Mouse (Mus musculus): Measurements from ENCODE around the gene Plekhh1. TPM values are rescaled to one million over a fixed set of nuclear protein-coding genes. Genes with fewer than 3 reads are reported as not detected.

Gene Plekhh1
- total RNA-seq (2014; rRNA removed) (0.09 and 0.13 TPM in 2 replicates), polyA plus RNA-seq (2012; rRNA removed) (0.16 and 0.27 TPM in 2 replicates)

DNA sequence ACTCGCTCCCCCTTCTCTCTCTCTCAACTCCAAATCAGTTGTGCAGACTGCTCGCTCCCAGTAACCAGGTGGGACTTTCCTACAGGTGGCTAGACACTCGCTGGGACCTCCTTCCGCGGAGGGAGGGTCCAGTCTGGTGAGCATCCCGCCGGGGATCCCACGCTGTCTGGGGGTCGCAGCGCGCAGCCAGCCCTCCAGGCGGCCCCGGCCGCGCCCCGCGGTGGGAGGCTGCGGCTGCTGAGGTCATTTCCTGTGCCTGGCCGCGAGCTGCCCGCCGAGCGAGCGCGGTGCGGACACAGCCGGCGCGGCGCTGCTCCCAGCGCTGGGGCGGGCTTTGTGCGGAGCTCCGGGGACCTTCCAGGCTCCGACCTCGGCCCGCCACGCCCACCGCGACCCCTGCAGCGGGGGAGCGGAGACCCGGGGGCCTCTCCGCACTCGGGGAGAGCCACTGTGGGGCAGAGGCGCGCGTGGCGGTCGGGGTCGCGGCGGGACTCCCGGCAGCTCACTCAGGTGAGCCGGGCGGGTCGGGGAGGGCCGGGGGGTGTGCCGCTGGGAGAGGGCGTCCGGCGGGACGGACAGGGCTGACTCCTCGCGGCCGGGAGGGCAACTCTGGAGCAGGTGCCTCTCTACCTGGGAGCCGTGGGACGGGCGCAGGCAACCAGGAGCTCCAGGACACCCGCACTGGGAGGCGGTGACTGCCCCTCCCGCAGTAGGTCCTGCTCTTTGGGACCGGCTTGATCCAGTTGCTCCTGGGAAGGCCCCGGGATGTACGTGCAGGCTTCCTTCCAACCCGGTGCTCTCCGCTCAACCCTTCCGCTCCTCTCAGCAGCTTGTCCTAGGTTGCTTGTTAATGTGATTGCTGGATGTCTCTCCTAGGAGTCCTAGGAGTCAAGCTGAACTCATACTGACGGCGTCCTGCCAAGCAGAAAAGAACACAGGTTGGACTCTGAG, at the start of gene Plekhh1:
Gene Plekhh1, plus strand, starts transcription at position 253 of the 951 bp plus-strand sequence.
- WGBS = 2% methylated on average over 70 of the region's 80 CpGs
- DNase-seq (ENCODE audit: extremely low read depth, low read depth, low spot score) = no peak
- no peak within 1 kb of the TSS for H3K27ac ChIP-seq (replicated peaks; ENCODE audit: insufficient read depth, low read depth, low read length)

DNA sequence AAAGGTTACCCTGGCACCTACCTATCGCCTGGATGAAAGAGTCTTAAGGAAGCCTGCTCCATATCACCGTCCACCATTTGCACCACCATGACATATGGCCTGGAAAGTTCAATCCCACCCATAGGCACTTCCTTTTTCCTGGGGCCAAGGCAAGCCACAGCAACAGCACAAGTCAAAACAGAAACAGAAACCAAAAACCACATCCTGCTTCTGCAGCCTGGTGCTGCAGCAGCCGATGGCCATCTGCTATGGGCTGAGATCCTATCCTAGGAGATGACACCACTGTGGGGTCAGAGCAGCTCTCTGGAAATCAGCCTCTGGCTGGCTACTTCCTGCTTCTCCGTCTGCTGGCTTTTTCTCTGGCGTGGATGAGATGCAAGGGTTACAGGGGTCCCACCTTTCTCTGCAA, 48.3 kb upstream of the Plekhh1 start:
- Histone ChIP-seq H3K36me3 (ENCODE audit: control insufficient read depth, insufficient read depth, low read length) (no peaks in the 10 kb centered on the region), H3K27me3 (ENCODE audit: control insufficient read depth, insufficient read depth, low read length) (no peaks in the 10 kb centered on the region), H3K9ac (ENCODE audit: low read depth, low read length) (no peak overlapping the region), H3K27ac (replicated peaks; ENCODE audit: insufficient read depth, low read depth, low read length) (peak overlapping the region; percentile 43), H3K4me3 (ENCODE audit: insufficient read depth, low read depth, low read length) (peak overlapping the region; percentile 14), H3K79me2 (ENCODE audit: control insufficient read depth, insufficient read depth, low read length) (no peaks in the 10 kb centered on the region), H3K4me1 (ENCODE audit: control insufficient read depth, insufficient read depth, low read length) (no peaks in the 10 kb centered on the region)
- TF ChIP-seq CTCF (IDR thresholded peaks at IDR 0.05; ENCODE audit: low read depth, low read length) (no peak), POLR2A (IDR thresholded peaks at IDR 0.05; ENCODE audit: extremely low read depth, insufficient read depth, low read length) (no peak)
- WGBS = 65% methylated on average over 5 of the region's 5 CpGs
- DNase-seq (ENCODE audit: extremely low read depth, low read depth, low spot score) = peak; percentile 54

More for the DNA sequence above, at the start of gene Plekhh1:
- peaks cover 2% of the 10 kb centered on the region for H3K4me1 ChIP-seq (ENCODE audit: control insufficient read depth, insufficient read depth, low read length)
- H3K36me3 ChIP-seq (ENCODE audit: control insufficient read depth, insufficient read depth, low read length) = no peaks in the 10 kb centered on the region
- peaks cover 6% of the 10 kb centered on the region; the same call in 1 of the 2 replicates for H3K27me3 ChIP-seq (ENCODE audit: control insufficient read depth, insufficient read depth, low read length)
- peak within 1 kb of the TSS; percentile 76 for H3K9ac ChIP-seq (ENCODE audit: low read depth, low read length)
- H3K79me2 ChIP-seq (ENCODE audit: control insufficient read depth, insufficient read depth, low read length) = no peaks in the 10 kb centered on the region
- H3K4me3 ChIP-seq (ENCODE audit: insufficient read depth, low read depth, low read length) = peak within 1 kb of the TSS; percentile 83
- TF ChIP-seq CTCF (IDR thresholded peaks at IDR 0.05; ENCODE audit: low read depth, low read length) (no peak), POLR2A (IDR thresholded peaks at IDR 0.05; ENCODE audit: extremely low read depth, insufficient read depth, low read length) (no peak)

DNA sequence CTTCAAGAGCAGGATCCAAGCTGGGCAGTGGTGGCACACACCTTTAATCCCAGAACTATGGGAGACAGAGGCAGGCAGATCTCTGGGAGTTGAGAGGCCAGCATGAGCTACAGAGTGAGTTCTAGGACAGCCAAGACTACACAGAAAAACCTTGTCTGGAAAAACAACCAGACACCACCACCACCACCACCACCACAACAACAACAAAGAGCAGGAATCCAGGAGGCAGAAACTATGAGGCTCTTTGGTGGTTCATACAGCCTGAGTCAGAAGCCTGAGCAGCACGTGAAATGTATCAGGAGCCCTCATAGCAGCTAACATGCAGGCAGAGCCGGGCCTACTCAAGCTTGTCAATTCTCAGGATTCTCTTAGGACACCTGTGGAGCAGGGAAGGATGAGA, 47.8 kb upstream of the Plekhh1 start:
- Histone ChIP-seq H3K9ac (ENCODE audit: low read depth, low read length) (no peak overlapping the region), H3K27me3 (ENCODE audit: control insufficient read depth, insufficient read depth, low read length) (no peaks in the 10 kb centered on the region), H3K4me3 (ENCODE audit: insufficient read depth, low read depth, low read length) (no peak overlapping the region), H3K27ac (replicated peaks; ENCODE audit: insufficient read depth, low read depth, low read length) (peak overlapping the region; percentile 43), H3K79me2 (ENCODE audit: control insufficient read depth, insufficient read depth, low read length) (no peaks in the 10 kb centered on the region), H3K4me1 (ENCODE audit: control insufficient read depth, insufficient read depth, low read length) (no peaks in the 10 kb centered on the region), H3K36me3 (ENCODE audit: control insufficient read depth, insufficient read depth, low read length) (no peaks in the 10 kb centered on the region)
- TF ChIP-seq POLR2A (IDR thresholded peaks at IDR 0.05; ENCODE audit: extremely low read depth, insufficient read depth, low read length) = no peak
- no peak for TF ChIP-seq CTCF (IDR thresholded peaks at IDR 0.05; ENCODE audit: low read depth, low read length)
- DNase-seq (ENCODE audit: extremely low read depth, low read depth, low spot score) = no peak
- WGBS = 79% methylated on average over 2 of the region's 2 CpGs

DNA sequence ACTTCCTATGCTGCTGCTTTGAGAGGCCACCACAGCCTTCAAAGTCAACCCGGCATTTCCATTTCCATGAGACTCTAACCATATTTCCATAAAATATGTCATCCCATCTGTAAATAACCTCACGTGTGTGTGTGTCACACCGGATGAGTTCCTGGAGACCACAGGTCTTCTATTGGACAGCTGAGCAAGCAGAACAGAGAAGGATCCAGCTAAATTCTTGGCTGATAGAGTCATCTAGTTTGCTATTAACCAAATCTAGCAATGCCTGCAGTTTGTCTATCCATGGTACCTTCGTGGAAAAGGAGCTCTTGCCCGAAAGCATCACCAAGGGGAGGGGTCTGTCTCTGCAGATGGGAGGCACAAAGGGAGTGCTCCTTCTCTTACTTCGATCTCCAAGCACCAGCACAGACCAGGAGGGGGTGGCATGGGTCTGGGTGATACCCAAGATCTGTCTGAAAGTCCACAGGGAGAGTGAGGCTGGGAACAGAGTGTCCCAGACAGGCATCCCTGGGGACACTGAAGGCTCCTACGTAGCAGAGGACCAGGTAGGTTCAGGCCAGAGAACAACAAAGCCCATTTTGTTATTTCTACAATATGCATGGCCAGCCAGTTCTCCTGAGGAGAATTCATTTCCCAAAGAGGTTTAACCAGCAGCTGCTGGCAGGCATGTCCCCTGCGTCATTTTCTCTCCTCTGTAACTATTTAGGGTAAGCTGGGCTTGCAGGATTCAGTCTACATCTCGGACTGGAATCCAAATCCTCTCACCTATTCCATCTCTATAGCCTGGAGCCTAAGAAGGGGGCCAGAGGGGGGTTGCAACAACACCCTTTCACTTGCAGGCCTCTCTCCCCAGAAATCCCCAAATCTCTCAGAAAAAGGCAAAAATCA, 46.8 kb upstream of the Plekhh1 start:
- no peak for DNase-seq (ENCODE audit: extremely low read depth, low read depth, low spot score)

DNA sequence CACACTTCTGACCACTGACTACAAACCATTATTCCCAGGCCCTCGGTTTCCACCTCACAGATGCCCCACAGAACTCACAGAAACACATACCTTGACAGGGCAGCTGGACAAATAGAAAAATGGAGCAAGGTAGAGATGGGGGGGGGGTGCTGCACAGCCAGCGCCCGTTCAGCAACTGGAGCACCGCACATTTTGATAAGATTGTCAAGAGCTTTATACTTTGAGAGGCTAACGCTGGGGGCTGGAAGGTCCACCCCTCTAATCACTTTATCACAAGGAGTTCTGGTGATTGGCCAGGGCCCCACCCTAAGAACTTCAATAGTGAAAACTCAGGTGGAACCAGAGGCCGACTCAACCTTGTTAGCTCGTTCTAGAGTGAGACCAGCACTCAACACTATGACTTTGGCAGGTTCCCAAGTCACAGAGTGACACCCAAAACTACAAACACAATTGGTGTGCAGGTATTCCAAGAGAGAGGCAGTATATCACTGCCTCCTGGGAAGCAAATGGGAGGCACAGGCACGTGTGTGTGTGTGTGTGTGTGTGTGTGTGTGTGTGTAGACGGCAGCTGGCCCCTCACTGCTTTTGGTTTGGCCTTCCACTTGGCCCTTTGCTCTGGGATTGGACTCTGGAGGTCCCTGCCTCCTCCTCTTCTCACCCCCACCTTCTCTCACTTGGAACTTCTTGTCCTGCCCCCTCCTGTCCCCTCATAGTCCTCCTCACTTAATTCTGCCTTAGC, 45.5 kb upstream of the Plekhh1 start:
- no peaks in the 10 kb centered on the region for H3K4me1 ChIP-seq (ENCODE audit: control insufficient read depth, insufficient read depth, low read length)
- no peaks in the 10 kb centered on the region for H3K79me2 ChIP-seq (ENCODE audit: control insufficient read depth, insufficient read depth, low read length)
- TF ChIP-seq CTCF (IDR thresholded peaks at IDR 0.05; ENCODE audit: low read depth, low read length) (no peak), POLR2A (IDR thresholded peaks at IDR 0.05; ENCODE audit: extremely low read depth, insufficient read depth, low read length) (no peak)
- no peak overlapping the region for H3K9ac ChIP-seq (ENCODE audit: low read depth, low read length)
- WGBS = 71% methylated on average over 9 of the region's 9 CpGs
- H3K27ac ChIP-seq (replicated peaks; ENCODE audit: insufficient read depth, low read depth, low read length) = no peak overlapping the region
- H3K27me3 ChIP-seq (ENCODE audit: control insufficient read depth, insufficient read depth, low read length) = no peaks in the 10 kb centered on the region
- no peak overlapping the region for H3K4me3 ChIP-seq (ENCODE audit: insufficient read depth, low read depth, low read length)
- DNase-seq (ENCODE audit: extremely low read depth, low read depth, low spot score) = no peak
- no peaks in the 10 kb centered on the region for H3K36me3 ChIP-seq (ENCODE audit: control insufficient read depth, insufficient read depth, low read length)

More for the DNA sequence above, 46.8 kb upstream of the Plekhh1 start:
- no peaks in the 10 kb centered on the region for H3K27me3 ChIP-seq (ENCODE audit: control insufficient read depth, insufficient read depth, low read length)
- no peaks in the 10 kb centered on the region for H3K36me3 ChIP-seq (ENCODE audit: control insufficient read depth, insufficient read depth, low read length)
- TF ChIP-seq CTCF (IDR thresholded peaks at IDR 0.05; ENCODE audit: low read depth, low read length) (no peak), POLR2A (IDR thresholded peaks at IDR 0.05; ENCODE audit: extremely low read depth, insufficient read depth, low read length) (no peak)
- H3K27ac ChIP-seq (replicated peaks; ENCODE audit: insufficient read depth, low read depth, low read length) = no peak overlapping the region
- H3K79me2 ChIP-seq (ENCODE audit: control insufficient read depth, insufficient read depth, low read length) = no peaks in the 10 kb centered on the region
- WGBS = 48% methylated on average over 9 of the region's 9 CpGs
- no peak overlapping the region for H3K9ac ChIP-seq (ENCODE audit: low read depth, low read length)
- no peaks in the 10 kb centered on the region for H3K4me1 ChIP-seq (ENCODE audit: control insufficient read depth, insufficient read depth, low read length)
- H3K4me3 ChIP-seq (ENCODE audit: insufficient read depth, low read depth, low read length) = no peak overlapping the region

Measured in liver, adult 2 months (tissue).